Mouse (Mus musculus): ENCODE measurements at regions not wholly inside any gene's neighbourhood (a gene's known extent, or its start where the extent isn't known, plus 50 kb on each side); places are given as distances from the start of the nearest gene placed in this dataset.
A peak's percentile ranks its signal among the peaks of the same experiment; 100 is the strongest.

DNA sequence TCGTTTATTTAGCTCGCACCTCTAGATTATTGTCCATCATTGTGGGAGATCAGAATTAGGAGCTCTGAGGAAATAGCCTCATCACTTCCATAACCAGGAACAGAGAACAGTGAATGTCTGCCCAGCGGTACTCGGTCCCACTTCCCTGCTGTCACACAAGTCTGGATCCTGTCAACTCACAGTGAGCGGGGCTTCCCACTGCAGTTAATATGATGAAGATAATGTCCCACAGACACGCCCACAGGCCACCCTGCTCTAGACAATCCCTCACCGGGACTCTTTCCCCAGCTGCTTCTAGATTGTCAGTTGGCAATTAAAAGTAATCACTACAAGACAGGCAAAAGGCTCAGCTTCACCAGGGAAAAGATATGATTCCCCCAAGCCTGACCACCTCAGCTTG is 124.2 kb upstream of the Plekha5 start:
- Histone ChIP-seq H3K36me3 (no peaks in the 10 kb centered on the region), H3K4me2 (replicated peaks) (no peak overlapping the region), H3K9me3 (replicated peaks) (no peaks in the 10 kb centered on the region), H3K27ac (replicated peaks) (no peak overlapping the region), H3K27me3 (no peaks in the 10 kb centered on the region), H3K4me1 (no peaks in the 10 kb centered on the region), H3K4me3 (replicated peaks) (no peak overlapping the region), H3K9ac (no peak overlapping the region)
- WGBS, result 49% methylated on average over 7 of the region's 7 CpGs
- no peak for ATAC-seq (ENCODE audit: insufficient number of reproducible peaks, low FRiP score, low TSS enrichment, low read depth)

DNA sequence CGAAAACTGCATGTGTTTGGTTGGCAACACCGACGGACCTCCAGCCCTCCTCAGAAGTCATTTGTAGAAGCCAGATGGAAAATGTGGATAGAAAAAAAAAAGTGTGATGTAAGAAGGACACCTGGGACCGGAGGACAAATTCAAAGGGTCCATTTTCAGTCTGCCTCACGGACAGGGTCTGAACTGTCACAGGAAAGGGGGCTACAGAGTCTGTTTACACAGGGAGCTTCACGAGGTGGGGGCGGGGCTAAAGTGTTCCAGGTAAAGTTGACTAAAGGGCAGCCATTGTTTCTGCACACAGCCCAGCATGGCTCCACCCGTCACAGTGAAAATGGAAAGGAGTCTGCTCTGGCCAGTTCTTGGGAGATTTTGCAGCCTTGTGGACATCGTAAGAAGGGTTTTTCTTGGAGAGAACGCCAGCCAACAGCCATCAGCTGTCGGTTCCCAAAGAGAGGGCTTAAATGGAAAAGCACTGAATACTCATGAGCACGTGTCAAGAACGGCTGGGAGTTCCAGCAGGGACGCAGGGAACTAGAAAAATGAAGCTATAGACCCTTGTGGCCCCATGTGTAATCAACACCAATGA is 125.8 kb upstream of the Plekha5 start:
- H3K27me3 ChIP-seq, result no peaks in the 10 kb centered on the region
- no peak for ATAC-seq (ENCODE audit: insufficient number of reproducible peaks, low FRiP score, low TSS enrichment, low read depth)
- H3K4me1 ChIP-seq, result no peaks in the 10 kb centered on the region
- no peak overlapping the region for H3K4me3 ChIP-seq (replicated peaks)
- no peaks in the 10 kb centered on the region for H3K36me3 ChIP-seq
- no peak overlapping the region for H3K27ac ChIP-seq (replicated peaks)
- no peaks in the 10 kb centered on the region for H3K9me3 ChIP-seq (replicated peaks)
- H3K4me2 ChIP-seq (replicated peaks), result no peak overlapping the region
- 75% methylated on average over 14 of the region's 14 CpGs for WGBS
- no peak overlapping the region for H3K9ac ChIP-seq

DNA sequence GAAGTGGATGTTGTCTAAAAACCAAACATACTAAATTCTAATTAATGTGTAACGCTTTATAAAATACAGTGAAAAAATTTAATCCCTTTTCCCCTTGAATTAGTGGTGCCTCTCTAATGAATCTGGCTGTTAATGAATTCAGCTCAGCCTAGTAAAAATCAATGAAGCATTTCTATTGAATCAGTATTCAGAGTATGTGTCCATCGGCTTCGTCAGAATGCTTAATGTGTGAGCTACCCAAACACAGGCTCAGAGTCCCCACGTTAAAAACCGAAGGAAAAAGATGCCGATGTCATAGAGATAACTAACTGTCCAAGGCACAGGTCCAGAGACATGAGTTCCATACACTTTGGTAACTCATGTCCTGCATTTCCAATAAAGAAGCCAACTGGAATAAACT is 126.3 kb upstream of the Plekha5 start:
- H3K9ac ChIP-seq, result no peak overlapping the region
- no peaks in the 10 kb centered on the region for H3K4me1 ChIP-seq
- no peak overlapping the region for H3K27ac ChIP-seq (replicated peaks)
- 90% methylated on average over 6 of the region's 6 CpGs for WGBS
- no peaks in the 10 kb centered on the region for H3K27me3 ChIP-seq
- H3K36me3 ChIP-seq, result no peaks in the 10 kb centered on the region
- no peak overlapping the region for H3K4me2 ChIP-seq (replicated peaks)
- H3K9me3 ChIP-seq (replicated peaks), result no peaks in the 10 kb centered on the region
- no peak overlapping the region for H3K4me3 ChIP-seq (replicated peaks)
- ATAC-seq (ENCODE audit: insufficient number of reproducible peaks, low FRiP score, low TSS enrichment, low read depth), result no peak

DNA sequence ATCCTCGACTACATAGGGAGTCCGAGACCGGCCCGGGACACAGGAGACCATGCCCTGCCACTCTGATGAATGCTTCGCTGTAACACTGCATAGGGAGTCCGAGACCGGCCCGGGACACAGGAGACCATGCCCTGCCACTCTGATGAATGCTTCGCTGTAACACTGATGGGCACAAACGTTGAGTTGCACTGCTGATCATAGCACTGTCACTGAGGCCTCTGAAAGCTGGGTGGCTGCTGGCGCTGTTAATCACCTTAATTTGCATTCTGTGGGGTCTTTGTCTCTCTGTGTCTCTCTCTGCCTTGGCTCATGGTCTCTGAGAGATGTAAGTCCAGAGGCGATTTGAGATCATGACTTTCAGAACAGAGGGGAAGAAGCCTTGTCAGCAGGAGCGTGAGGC is 133.7 kb upstream of the Plekha5 start:
- no peak; the same call in 1 of the 2 replicates for ATAC-seq (ENCODE audit: insufficient number of reproducible peaks, low FRiP score, low TSS enrichment, low read depth)
- H3K36me3 ChIP-seq, result no peaks in the 10 kb centered on the region
- H3K9ac ChIP-seq, result no peak overlapping the region
- H3K27ac ChIP-seq (replicated peaks), result no peak overlapping the region
- 75% methylated on average over 12 of the region's 13 CpGs for WGBS
- no peaks in the 10 kb centered on the region for H3K9me3 ChIP-seq (replicated peaks)
- no peaks in the 10 kb centered on the region for H3K27me3 ChIP-seq
- no peak overlapping the region for H3K4me3 ChIP-seq (replicated peaks)
- H3K4me1 ChIP-seq, result no peaks in the 10 kb centered on the region
- H3K4me2 ChIP-seq (replicated peaks), result no peak overlapping the region

DNA sequence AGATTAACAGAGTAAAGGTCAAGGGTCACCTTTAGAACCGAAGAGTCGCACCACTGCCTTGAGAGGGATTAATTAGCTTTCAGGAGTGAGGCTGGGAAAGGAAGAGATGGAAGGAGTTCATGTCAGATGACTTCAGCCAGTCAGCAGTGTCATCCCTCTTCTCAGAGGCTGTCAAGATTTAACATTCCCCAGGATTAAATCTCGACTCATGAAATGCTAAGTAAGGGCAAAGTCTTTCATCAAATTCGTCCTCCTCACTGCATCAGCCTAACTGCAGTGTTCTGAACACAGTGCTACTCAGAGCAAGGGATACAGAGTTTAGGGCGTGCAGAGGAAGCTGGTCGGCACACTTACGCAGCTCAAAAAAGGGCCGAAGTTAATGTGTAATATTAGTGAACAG is 135.1 kb upstream of the Plekha5 start:
- no peak for ATAC-seq (ENCODE audit: insufficient number of reproducible peaks, low FRiP score, low TSS enrichment, low read depth)
- no peaks in the 10 kb centered on the region for H3K36me3 ChIP-seq
- H3K4me1 ChIP-seq, result no peaks in the 10 kb centered on the region
- no peak overlapping the region for H3K4me3 ChIP-seq (replicated peaks)
- H3K27me3 ChIP-seq, result no peaks in the 10 kb centered on the region
- H3K4me2 ChIP-seq (replicated peaks), result no peak overlapping the region
- WGBS, result 43% methylated on average over 8 of the region's 8 CpGs
- no peaks in the 10 kb centered on the region for H3K9me3 ChIP-seq (replicated peaks)
- no peak overlapping the region for H3K9ac ChIP-seq
- H3K27ac ChIP-seq (replicated peaks), result no peak overlapping the region

DNA sequence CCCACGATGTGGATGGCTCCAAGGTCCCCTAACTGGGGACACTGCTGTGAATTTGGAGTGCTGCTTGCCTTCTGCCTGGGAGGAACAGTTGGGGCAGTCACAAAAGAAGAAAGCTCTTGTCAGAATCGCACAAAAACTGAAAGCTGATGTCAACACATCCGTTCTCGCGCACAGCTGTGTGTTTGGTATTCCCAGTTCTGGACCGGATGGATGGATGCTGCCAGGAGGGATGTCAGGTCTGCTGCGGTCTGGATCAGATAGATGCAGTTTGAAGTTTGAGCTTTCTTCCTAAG is 141.6 kb upstream of the Plekha5 start:
- no peak overlapping the region for H3K4me3 ChIP-seq (replicated peaks)
- no peaks in the 10 kb centered on the region for H3K36me3 ChIP-seq
- H3K27ac ChIP-seq (replicated peaks), result no peak overlapping the region
- no peaks in the 10 kb centered on the region for H3K27me3 ChIP-seq
- WGBS, result 61% methylated on average over 7 of the region's 7 CpGs
- H3K4me1 ChIP-seq, result peaks cover 6% of the 10 kb centered on the region; the same call in 1 of the 2 replicates
- no peak overlapping the region for H3K4me2 ChIP-seq (replicated peaks)
- no peak for ATAC-seq (ENCODE audit: insufficient number of reproducible peaks, low FRiP score, low TSS enrichment, low read depth)
- H3K9ac ChIP-seq, result no peak overlapping the region
- H3K9me3 ChIP-seq (replicated peaks), result no peaks in the 10 kb centered on the region

DNA sequence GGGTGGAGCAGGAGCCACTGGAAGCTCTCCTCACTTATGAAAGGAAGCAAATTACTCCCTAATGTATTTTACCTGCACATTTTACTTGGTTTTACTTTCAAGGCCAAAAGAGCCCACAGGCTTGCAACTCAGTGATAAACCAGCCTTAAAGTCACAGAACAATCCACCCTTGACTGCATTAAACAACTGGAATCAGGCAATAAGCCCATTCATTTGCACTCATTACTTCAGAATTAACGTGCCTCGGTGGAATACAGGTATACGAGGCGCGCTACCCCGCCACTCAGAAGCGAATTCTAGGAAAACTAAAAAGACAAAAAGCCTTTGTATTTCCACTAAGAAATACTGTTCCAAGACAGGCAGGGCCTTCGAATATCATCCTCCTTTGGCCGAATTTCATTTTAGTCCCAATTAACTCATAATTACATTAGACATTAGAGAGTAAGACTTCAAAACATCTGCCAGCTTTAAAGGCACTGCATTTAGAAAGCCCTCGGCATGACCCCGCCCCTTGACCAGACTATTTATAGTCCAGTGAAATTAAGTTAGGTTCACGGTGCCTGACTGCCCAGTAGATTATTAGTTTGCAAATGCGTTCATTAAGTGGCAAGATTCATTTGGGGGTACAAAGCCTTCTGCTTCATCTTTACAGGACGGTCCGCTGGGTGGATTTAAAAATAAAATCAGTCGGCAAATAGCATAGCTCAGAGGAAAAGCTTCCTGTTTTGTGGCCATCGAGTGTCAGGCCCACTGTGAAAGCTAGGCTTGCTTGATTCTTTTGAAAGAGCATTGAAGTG is 142.2 kb upstream of the Plekha5 start:
- 45% methylated on average over 17 of the region's 17 CpGs for WGBS
- Histone ChIP-seq H3K4me1 (peaks cover 6% of the 10 kb centered on the region; the same call in 1 of the 2 replicates), H3K27me3 (no peaks in the 10 kb centered on the region), H3K9me3 (replicated peaks) (no peaks in the 10 kb centered on the region), H3K36me3 (no peaks in the 10 kb centered on the region), H3K4me2 (replicated peaks) (no peak overlapping the region), H3K4me3 (replicated peaks) (no peak overlapping the region), H3K9ac (no peak overlapping the region), H3K27ac (replicated peaks) (no peak overlapping the region)
- ATAC-seq (ENCODE audit: insufficient number of reproducible peaks, low FRiP score, low TSS enrichment, low read depth), result no peak

DNA sequence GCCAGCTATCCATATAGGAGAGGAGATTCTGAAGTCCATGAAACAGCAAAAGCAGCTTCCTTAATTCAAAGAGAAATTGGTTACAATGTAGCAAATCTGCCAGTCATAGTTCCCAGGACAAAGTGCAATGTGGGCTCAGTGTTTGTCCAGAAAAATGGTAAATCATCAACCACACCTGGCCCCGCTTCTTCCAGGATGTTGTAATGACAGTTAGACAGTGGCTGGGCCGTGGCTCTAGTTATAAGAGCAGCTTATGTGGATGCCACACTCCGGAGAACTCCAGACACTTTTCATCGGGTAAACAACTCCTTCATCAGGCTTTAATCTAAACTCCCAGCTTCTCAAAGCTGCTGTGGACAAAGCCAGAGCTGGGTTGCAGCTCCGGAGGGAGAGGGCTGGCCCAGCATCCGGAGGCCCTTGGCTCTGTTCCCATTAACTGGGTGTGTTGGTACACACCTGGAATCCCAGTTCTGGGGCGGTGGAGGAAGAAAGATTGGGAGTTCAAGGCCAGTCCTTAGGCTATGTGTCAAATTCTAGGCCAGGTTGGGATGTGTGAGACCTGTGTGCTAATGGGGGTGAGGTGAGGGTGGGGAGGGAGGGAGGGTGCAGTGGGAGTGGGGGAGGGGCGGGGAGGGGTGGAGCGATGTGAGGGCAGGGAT is 142.9 kb upstream of the Plekha5 start:
- WGBS, result 48% methylated on average over 9 of the region's 9 CpGs
- ATAC-seq (ENCODE audit: insufficient number of reproducible peaks, low FRiP score, low TSS enrichment, low read depth), result 0 out of 2 replicates have a peak, but pooled peaks have one; percentile 19
- H3K36me3 ChIP-seq, result no peaks in the 10 kb centered on the region
- no peak overlapping the region for H3K27ac ChIP-seq (replicated peaks)
- peaks cover 6% of the 10 kb centered on the region; the same call in 1 of the 2 replicates for H3K4me1 ChIP-seq
- no peak overlapping the region for H3K4me2 ChIP-seq (replicated peaks)
- no peaks in the 10 kb centered on the region for H3K27me3 ChIP-seq
- no peak overlapping the region for H3K9ac ChIP-seq
- no peaks in the 10 kb centered on the region for H3K9me3 ChIP-seq (replicated peaks)
- no peak overlapping the region for H3K4me3 ChIP-seq (replicated peaks)

DNA sequence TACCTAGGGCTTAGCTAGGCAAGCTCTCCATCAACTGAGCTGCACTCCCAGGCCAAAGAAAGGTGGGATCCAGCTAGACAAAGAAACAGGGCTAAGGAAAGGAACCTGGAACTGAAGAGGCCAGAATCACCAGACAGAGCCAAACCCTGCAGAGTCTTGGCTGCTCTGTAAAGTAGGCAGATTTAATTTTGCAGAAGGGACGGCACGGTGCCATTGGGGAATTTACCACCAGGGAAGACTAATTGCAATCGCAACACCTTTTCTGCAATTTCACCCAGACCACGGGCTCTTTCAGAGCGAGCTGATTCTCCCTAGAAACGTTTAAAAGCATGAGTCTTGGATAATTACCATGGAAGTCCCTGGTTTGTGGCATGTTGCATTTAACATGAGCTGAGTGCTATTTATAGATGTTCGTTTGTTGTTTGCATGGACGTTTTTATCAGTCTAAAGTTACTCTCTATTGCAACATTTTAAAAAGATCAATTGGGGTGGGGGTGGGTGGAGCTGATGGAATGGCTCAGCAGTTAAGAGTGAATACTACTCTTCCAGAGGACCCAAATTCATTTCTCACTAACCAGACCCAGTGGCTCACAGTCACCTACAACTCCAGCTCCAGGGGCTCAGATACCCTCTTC is 144.0 kb upstream of the Plekha5 start:
- ATAC-seq (ENCODE audit: insufficient number of reproducible peaks, low FRiP score, low TSS enrichment, low read depth), result no peak
- H3K9ac ChIP-seq, result no peak overlapping the region
- WGBS, result 63% methylated on average over 8 of the region's 8 CpGs

DNA sequence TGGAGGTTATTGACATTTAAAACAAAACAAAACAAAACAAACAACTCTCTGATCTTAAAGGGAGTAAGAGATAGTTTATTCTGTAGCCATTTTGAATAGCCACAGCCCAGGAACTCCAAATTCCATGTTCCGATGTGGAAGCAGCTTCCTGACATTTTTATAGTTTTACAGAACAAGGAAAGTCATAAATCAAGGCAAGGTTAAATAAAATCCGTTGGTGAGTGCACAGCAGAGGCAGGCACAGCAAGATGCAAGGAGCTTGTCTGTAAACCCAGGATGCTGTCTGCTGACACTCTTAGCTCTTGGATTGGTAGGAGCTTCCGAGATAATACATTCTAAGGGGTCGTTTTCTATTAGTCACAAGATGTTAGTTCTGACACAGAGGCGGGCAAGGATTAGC is 145.1 kb upstream of the Plekha5 start:
- Histone ChIP-seq H3K4me1 (peaks cover 6% of the 10 kb centered on the region; the same call in 1 of the 2 replicates), H3K4me2 (replicated peaks) (no peak overlapping the region), H3K9me3 (replicated peaks) (no peaks in the 10 kb centered on the region), H3K9ac (no peak overlapping the region), H3K36me3 (no peaks in the 10 kb centered on the region), H3K27me3 (no peaks in the 10 kb centered on the region), H3K27ac (replicated peaks) (no peak overlapping the region), H3K4me3 (replicated peaks) (no peak overlapping the region)
- ATAC-seq (ENCODE audit: insufficient number of reproducible peaks, low FRiP score, low TSS enrichment, low read depth), result no peak
- WGBS, result 62% methylated on average over 5 of the region's 5 CpGs

More for the DNA sequence above, 144.0 kb upstream of the Plekha5 start:
- Histone ChIP-seq H3K36me3 (no peaks in the 10 kb centered on the region), H3K4me2 (replicated peaks) (no peak overlapping the region), H3K4me3 (replicated peaks) (no peak overlapping the region), H3K27me3 (no peaks in the 10 kb centered on the region), H3K27ac (replicated peaks) (no peak overlapping the region), H3K9me3 (replicated peaks) (no peaks in the 10 kb centered on the region), H3K4me1 (peaks cover 6% of the 10 kb centered on the region; the same call in 1 of the 2 replicates)

DNA sequence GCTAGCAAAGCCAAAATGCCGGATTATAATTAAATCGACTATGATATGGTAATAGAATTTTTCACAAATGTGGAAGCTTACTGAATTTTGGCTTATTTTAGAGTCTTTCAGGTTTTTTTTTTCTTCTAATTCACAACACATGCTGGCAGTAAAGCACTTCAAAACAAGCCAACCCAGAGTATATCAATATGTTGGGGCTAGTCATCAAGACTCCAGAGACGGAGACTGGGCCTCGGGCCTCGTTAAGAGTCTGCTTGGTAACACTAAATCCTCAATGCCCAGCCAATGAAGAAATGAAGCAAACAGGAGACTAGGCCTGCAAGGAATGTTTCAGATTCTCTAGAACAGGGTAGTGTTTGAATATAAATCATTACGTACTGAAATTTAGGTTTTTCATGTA is 153.3 kb upstream of the Plekha5 start:
- Histone ChIP-seq H3K4me3 (replicated peaks) (no peak overlapping the region), H3K27me3 (no peaks in the 10 kb centered on the region), H3K4me1 (peaks cover 10% of the 10 kb centered on the region), H3K9me3 (replicated peaks) (no peaks in the 10 kb centered on the region), H3K4me2 (replicated peaks) (no peak overlapping the region), H3K27ac (replicated peaks) (no peak overlapping the region), H3K9ac (no peak overlapping the region), H3K36me3 (no peaks in the 10 kb centered on the region)
- ATAC-seq (ENCODE audit: insufficient number of reproducible peaks, low FRiP score, low TSS enrichment, low read depth), result no peak
- 34% methylated on average over 6 of the region's 6 CpGs for WGBS
